Mouse (Mus musculus) cerebellum, adult 18-20 months (tissue): ENCODE measurements around the gene Wdr78.
A peak's percentile ranks its signal among the peaks of the same experiment; 100 is the strongest.

Experiments
- DNase-seq, 2 experiments: peaks; one replicate each; pipeline ENCODE4 v3.0.0; 2021

Gene Wdr78

GRCm38 (mm10) chr4:103114184-103115111, at the start of gene Wdr78, which contains the start of gene Mier1:
Gene Wdr78 (minus strand): TSS chr4:103114555.
Gene Mier1 (plus strand): TSS chr4:103114390.
- peak; percentile 98 for DNase-seq

GRCm38 (mm10) chr4:103158781-103159180, 44.4 kb upstream of the Wdr78 start:
- DNase-seq = no peak

- DNase-seq = no peak
These were observed 37.6 kb upstream of the Wdr78 start for GRCm38 (mm10) chr4:103151946-103152345.

GRCm38 (mm10) chr4:103146339-103146738, 32.0 kb upstream of the Wdr78 start:
- DNase-seq = peak; percentile 81 to 82

- no peak for DNase-seq
These were observed 22.6 kb upstream of the Wdr78 start for GRCm38 (mm10) chr4:103136946-103137345.

GRCm38 (mm10) chr4:103126533-103126932, 12.2 kb upstream of the Wdr78 start:
- DNase-seq = no peak

- DNase-seq = no peak
These were observed 9.3 kb upstream of the Wdr78 start for GRCm38 (mm10) chr4:103123606-103124005.

GRCm38 (mm10) chr4:103123086-103123485, 8.7 kb upstream of the Wdr78 start:
- no peak for DNase-seq

GRCm38 (mm10) chr4:103120874-103121389, 6.6 kb upstream of the Wdr78 start:
- no peak for DNase-seq

- DNase-seq = no peak
These were observed 6.0 kb upstream of the Wdr78 start for GRCm38 (mm10) chr4:103120395-103120794.

- no peak for DNase-seq
These were observed 5.7 kb upstream of the Wdr78 start for GRCm38 (mm10) chr4:103120028-103120384.

- DNase-seq = peak; percentile 74 to 88
These were observed 5.1 kb upstream of the Wdr78 start for GRCm38 (mm10) chr4:103119229-103120027.

GRCm38 (mm10) chr4:103118888-103119228, 4.5 kb upstream of the Wdr78 start:
- DNase-seq = no peak

GRCm38 (mm10) chr4:103113402-103113801, 953 bp downstream of the Wdr78 start:
- DNase-seq = no peak

- DNase-seq = no peak
These were observed 1.7 kb downstream of the Wdr78 start for GRCm38 (mm10) chr4:103112651-103113050.

- DNase-seq = no peak
These were observed 15.8 kb downstream of the Wdr78 start for GRCm38 (mm10) chr4:103098532-103098931.

GRCm38 (mm10) chr4:103095921-103096320, 18.4 kb downstream of the Wdr78 start:
- no peak for DNase-seq

GRCm38 (mm10) chr4:103085237-103085636, 29.1 kb downstream of the Wdr78 start:
- no peak for DNase-seq

- no peak for DNase-seq
These were observed 43.7 kb downstream of the Wdr78 start for GRCm38 (mm10) chr4:103070631-103071030.

GRCm38 (mm10) chr4:103067906-103068655, 46.3 kb downstream of the Wdr78 start:
- DNase-seq = no peak

- DNase-seq = no peak
These were observed 49.4 kb downstream of the Wdr78 start for GRCm38 (mm10) chr4:103064976-103065375.

GRCm38 (mm10) chr4:103064421-103064820, 49.9 kb downstream of the Wdr78 start:
- no peak for DNase-seq

GRCm38 (mm10) chr4:103056909-103057308, 57.4 kb downstream of the Wdr78 start:
- no peak for DNase-seq
